Mouse (Mus musculus) left cerebral cortex, adult 2 months (tissue): ENCODE measurements at regions not wholly inside any gene's neighbourhood (a gene's known extent, or its start where the extent isn't known, plus 50 kb on each side); places are given as distances from the start of the nearest gene placed in this dataset.

ENCODE experiments used
- DNase-seq, 2 experiments: peaks; one replicate each; pipeline ENCODE4 v3.0.0; 2021 to 2022; ENCODE audit warnings: low spot score in 2 of 2, mixed read lengths in 1 of 2; ENCODE audit errors: extremely low spot score in 1 of 2
- H3K27ac ChIP-seq: fragments of 200-600 bp; 2 replicates; pipeline ENCODE4 v1.8.1; 2022
- H3K4me3 ChIP-seq: fragments of 200-600 bp; 2 replicates; pipeline ENCODE4 v1.8.1; 2022
- CTCF ChIP-seq: fragments of 200-600 bp; IDR thresholded peaks from 2 replicates; pipeline ENCODE4 v1.8.1; 2022; ENCODE audit warnings: antibody characterized with exemption, mild to moderate bottlenecking, moderate library complexity
- intact Hi-C: fragments of 180-260 bp; cut with DNase I; formaldehyde crosslinking; loops from one replicate; pipeline ENCODE4 v1.15.1; 2025

DNA sequence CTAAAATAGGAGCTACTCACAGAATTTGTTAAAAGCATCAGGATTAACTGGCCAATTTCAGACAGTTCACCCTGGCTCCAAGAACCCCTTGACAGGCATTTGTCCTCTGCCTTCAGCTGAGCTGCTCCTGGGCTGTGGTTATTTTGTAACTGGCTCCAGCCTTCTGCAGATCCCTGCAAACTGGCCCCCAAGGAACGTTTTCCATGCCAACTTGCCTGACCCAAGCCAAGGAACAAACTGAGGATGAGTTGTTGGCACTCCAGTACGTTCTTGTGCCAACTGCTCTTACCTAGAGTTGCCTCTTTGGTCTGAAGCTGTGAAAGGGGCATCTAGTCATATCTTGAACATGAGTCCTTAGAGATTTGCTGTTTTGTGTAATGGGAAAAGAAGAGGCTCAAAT is 74.2 kb upstream of the B3gat1 start:
- Histone ChIP-seq H3K4me3 (no peak overlapping the region), H3K27ac (no peak overlapping the region)
- intact Hi-C loops: no loop called here
- no peak for TF ChIP-seq CTCF
- DNase-seq: no peak

DNA sequence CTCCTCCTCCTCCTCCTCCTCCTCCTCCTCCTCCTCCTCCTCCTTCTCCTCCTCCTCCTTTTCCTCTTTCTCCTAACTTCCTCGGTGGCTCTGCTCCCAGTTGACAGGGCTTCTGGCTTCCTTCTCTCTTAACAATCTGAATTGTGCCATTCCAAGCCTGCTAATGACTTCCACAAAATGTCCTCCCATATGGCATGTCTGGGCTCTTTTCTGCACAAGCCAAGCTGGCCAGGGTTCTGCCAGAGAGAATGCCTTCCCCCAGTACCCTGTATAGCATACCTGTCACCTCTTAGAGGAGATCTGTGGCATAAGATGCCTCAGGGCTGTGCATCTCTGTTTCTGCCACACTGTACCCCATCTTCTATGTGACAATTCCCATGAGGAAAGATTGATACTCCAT is 70.0 kb upstream of the B3gat1 start:
- intact Hi-C loops: no loop called here
- Histone ChIP-seq H3K27ac (no peak overlapping the region), H3K4me3 (no peak overlapping the region)
- no peak for TF ChIP-seq CTCF
- DNase-seq: no peak

DNA sequence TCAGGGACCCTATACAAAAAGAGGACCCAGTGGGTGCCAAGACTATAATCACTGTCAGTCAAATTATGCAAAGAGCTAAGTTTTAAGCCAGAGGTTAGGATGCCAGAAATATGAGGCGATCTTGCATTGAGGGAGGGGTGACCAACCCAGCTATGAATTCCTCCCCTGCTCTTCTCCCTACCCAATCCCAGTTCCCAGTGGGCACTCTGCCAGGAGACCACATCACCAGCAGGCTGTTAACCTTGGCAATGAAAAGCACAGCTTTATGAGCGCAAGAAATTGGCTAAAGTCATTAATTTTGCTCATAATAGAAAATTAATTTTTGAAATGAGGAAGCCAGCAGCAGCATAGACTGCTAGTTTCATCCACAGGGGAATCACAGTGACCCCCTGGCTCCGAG is 65.7 kb upstream of the B3gat1 start:
- intact Hi-C loops: no loop called here
- H3K27ac ChIP-seq: no peak overlapping the region
- no peak overlapping the region for H3K4me3 ChIP-seq
- TF ChIP-seq CTCF: no peak
- DNase-seq: no peak

DNA sequence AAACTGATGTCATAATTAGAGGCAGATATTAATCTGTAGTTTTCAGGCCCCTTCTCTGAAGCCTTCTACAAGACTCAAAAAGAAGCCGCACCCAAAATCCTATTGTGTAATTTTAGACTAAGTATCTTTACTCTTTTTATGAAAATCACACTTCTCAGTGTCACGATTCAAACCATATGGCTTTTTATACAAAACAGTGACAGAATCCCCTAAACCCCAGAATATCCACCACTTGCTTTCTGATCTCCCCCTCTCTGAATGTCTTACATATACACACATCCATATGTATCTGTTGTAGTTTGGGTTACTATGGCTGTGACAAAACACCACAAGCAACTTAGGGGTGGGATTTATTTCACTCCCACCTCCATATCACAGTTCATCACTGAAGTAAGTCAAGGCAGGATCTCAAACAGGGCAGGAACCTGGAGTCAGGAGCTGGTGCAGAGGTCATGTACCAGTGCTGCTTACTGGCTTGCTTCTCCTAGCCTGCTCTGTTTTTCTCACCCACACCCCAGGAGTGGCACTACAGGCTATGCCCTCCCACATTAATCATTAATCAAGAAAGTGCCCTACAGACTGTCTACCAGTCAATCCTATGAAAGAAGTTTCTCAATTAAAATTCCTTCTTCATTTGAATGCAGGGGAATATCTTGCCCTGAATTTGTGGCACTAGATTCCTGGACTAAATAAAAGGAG is 59.3 kb upstream of the B3gat1 start:
- DNase-seq: no peak
- TF ChIP-seq CTCF: no peak
- intact Hi-C loops: no loop called here
- no peak overlapping the region for H3K27ac ChIP-seq
- H3K4me3 ChIP-seq: no peak overlapping the region

DNA sequence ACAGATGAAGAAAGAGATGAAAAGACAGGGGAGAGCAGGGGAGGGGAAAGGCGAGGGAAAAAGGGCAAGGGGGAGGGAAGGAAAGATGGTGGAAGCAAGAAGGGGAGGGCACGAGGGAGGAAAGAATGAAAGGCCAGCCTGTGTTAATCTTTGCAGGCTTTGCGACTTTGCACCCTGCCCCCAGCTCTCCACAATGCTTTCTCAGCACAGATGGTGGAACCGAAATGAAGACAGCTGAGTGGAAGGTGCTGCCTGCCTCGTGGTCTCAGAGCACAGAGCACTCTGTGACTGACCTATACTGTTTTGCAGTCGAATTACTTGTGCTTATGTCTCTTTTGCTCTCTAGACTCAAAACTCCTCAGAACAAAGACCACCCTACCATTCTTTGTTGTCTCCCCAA is 55.2 kb upstream of the B3gat1 start:
- no peak overlapping the region for H3K4me3 ChIP-seq
- intact Hi-C loops: no loop called here
- peak overlapping the region; percentile 4; the same call in 1 of the 2 replicates for H3K27ac ChIP-seq
- peak; percentile 19 to 43 for DNase-seq
- TF ChIP-seq CTCF: no peak

DNA sequence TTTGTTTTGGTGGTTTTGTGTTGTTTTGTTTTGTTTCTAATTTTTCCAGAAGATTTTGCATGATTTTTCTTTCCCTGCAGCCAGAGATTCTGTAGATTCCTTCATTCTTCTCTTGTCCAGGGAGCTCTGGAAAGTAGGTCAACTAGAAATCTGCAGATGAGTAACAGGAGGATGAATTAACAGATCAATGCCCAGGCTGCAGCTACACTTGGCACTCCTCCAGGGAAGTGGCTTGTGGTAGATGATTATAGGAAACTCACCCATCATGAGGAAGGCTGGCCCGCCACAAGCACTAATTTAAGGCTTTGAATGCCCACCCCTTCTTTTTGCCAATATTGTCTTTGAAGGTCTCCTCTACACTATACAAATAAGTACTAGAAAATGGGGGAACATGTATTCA is 52.0 kb upstream of the B3gat1 start:
- TF ChIP-seq CTCF: no peak
- Histone ChIP-seq H3K4me3 (no peak overlapping the region), H3K27ac (no peak overlapping the region)
- no peak for DNase-seq
- intact Hi-C loops: no loop called here
